Mouse (Mus musculus): ENCODE measurements around the gene Mapt. TPM values are rescaled to one million over a fixed set of nuclear protein-coding genes. Genes with fewer than 3 reads are reported as not detected.

Gene Mapt
- polyA plus RNA-seq, 2 experiments: 1.8 to 2.6 TPM

DNA sequence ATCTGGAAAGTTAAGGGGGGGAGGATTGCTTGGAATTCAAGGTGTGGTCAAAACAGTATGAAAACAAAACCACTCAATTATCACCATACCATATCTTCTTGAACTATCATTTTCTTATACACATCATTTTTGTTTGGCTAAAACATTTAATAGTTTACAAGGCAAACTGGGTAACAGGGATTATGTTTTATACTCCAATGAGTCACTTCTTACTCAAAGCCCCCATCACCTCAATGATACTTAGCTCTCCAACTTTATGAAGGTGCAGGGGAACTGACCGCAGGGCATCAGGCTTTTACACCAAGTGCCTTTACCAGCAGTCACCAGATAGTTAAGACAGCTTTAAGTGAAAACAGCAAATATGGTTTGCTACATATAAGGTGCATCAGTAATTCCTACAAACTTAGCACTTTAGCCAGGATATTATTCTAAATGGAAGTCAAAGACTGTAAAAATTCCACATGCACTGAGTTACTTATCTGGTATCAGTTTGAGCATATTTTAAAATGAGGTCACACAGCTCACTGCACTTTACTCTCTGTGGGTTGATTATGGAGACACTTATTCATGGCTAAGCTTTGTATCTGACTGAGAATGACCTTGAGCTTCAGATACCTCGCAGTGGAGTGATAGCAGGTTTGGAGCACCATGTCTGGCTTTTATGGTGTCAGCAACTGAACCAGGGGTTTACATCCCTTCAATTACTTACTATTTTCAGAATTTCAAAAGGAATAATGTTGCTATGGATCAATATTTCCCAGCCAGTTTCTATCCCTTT lies 132.8 kb downstream of the Mapt start:
- Histone ChIP-seq H3K4me3 (replicated peaks; ENCODE audit: low read length) (no peak overlapping the region), H3K9me3 (ENCODE audit: control insufficient read depth, low read length) (no peaks in the 10 kb centered on the region), H3K27me3 (ENCODE audit: control insufficient read depth, insufficient read depth, low read length) (no peaks in the 10 kb centered on the region), H3K4me1 (ENCODE audit: control insufficient read depth, insufficient read depth, low read length) (no peaks in the 10 kb centered on the region), H3K9ac (ENCODE audit: low read depth, low read length, severe bottlenecking) (no peak overlapping the region), H3K27ac (replicated peaks; ENCODE audit: low read depth, low read length) (no peak overlapping the region), H3K4me2 (replicated peaks; ENCODE audit: low read depth, low read length, severe bottlenecking) (no peak overlapping the region), H3K36me3 (ENCODE audit: control insufficient read depth, insufficient read depth, low read length) (peaks cover 36% of the 10 kb centered on the region)
- no peak for TF ChIP-seq POLR2A (IDR thresholded peaks at IDR 0.05; ENCODE audit: borderline replicate concordance, extremely low read depth, insufficient read depth, insufficient read length)
- no peak for DNase-seq (ENCODE audit: low spot score)
- WGBS: 92% methylated on average over 2 of the region's 2 CpGs
- no peak for ATAC-seq (ENCODE audit: low FRiP score, low read depth)

DNA sequence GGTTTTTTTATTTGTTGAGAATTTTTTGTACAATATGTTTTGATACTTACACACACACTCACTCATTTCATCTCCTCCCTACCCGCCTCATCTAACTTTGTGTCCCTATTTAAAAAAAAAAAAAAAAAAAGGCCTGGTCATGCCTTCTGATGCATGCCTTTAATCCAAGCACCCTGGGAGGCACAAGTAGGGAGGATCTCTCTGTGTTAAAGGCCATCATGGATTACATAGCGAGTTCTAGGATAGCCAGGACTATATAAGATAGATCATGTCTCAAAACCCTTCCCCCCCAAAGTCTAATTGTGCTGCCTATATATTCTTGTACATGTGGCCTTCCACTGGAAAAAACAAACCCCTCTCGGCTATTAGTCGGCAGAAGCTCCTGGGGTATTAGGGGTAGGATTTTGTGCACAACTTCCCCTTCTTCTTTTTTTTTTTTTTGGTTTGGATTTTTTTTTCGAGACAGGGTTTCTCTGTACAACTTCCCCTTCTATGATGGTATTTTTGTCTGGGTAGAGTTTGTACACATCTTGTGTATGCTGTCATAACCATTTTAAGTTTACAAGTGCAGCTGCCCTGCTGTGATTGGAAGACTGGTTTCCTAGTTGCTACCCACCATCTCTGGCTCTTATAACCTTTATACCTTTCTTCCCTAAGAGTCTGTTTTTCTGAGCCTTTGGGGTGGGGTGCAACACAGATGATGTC lies 136.4 kb downstream of the Mapt start:
- H3K4me2 ChIP-seq (replicated peaks; ENCODE audit: low read depth, low read length, severe bottlenecking): no peak overlapping the region
- H3K36me3 ChIP-seq (ENCODE audit: control insufficient read depth, insufficient read depth, low read length): peaks cover 39% of the 10 kb centered on the region
- TF ChIP-seq POLR2A (IDR thresholded peaks at IDR 0.05; ENCODE audit: borderline replicate concordance, extremely low read depth, insufficient read depth, insufficient read length): no peak
- DNase-seq (ENCODE audit: low spot score): no peak
- H3K4me1 ChIP-seq (ENCODE audit: control insufficient read depth, insufficient read depth, low read length): no peaks in the 10 kb centered on the region
- no peak overlapping the region for H3K4me3 ChIP-seq (replicated peaks; ENCODE audit: low read length)
- ATAC-seq (ENCODE audit: low FRiP score, low read depth): no peak
- no peaks in the 10 kb centered on the region for H3K27me3 ChIP-seq (ENCODE audit: control insufficient read depth, insufficient read depth, low read length)
- WGBS: 91% methylated on average over 5 of the region's 5 CpGs
- H3K9ac ChIP-seq (ENCODE audit: low read depth, low read length, severe bottlenecking): no peak overlapping the region
- H3K9me3 ChIP-seq (ENCODE audit: control insufficient read depth, low read length): no peaks in the 10 kb centered on the region
- no peak overlapping the region for H3K27ac ChIP-seq (replicated peaks; ENCODE audit: low read depth, low read length)

DNA sequence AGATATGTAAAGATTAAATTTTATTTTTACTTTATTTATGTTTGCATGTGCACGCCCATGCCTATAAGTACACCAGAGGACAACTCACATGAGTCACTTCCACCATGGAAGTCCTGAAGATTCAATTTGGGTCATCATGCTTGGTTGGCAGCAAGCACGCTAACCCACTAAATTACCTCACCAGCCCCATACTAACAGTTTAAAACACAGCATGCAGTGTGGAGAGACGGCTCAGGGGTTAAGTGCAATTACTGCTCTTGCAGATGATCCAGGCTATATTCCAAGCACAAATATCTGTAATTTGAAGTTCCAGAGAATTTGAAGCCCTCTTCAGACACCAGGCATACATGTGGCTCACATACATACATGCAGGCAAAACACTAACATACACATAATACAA lies 145.1 kb downstream of the Mapt start:
- peaks cover 26% of the 10 kb centered on the region for H3K36me3 ChIP-seq (ENCODE audit: control insufficient read depth, insufficient read depth, low read length)
- WGBS: 92% methylated on average over 3 of the region's 3 CpGs
- H3K27me3 ChIP-seq (ENCODE audit: control insufficient read depth, insufficient read depth, low read length): no peaks in the 10 kb centered on the region
- H3K9me3 ChIP-seq (ENCODE audit: control insufficient read depth, low read length): no peaks in the 10 kb centered on the region
- no peaks in the 10 kb centered on the region for H3K4me1 ChIP-seq (ENCODE audit: control insufficient read depth, insufficient read depth, low read length)
- ATAC-seq (ENCODE audit: low FRiP score, low read depth) (no peak), DNase-seq (ENCODE audit: low spot score) (no peak)
- no peak overlapping the region for H3K27ac ChIP-seq (replicated peaks; ENCODE audit: low read depth, low read length)
- no peak overlapping the region for H3K4me2 ChIP-seq (replicated peaks; ENCODE audit: low read depth, low read length, severe bottlenecking)
- no peak overlapping the region for H3K9ac ChIP-seq (ENCODE audit: low read depth, low read length, severe bottlenecking)
- no peak for TF ChIP-seq POLR2A (IDR thresholded peaks at IDR 0.05; ENCODE audit: borderline replicate concordance, extremely low read depth, insufficient read depth, insufficient read length)
- H3K4me3 ChIP-seq (replicated peaks; ENCODE audit: low read length): no peak overlapping the region

DNA sequence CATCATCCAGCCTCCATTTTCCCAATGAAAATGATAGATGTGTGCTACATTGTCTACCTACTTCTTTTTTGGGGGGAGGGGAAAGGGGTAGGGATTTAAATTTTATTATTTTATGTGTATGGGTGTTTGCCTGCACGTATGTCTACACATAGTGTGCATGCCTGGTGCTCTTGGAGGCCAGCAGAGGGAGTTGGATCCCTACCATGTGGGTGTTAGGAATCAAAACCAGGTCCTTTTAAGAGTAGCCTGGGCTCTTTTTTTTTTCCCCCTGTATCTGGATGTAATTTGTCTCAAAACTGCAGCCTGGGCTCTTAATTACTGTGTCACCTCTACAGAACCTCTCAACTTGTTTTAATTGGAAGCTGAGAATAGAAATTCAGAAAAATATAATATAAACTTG lies 148.4 kb downstream of the Mapt start:
- 55% methylated on average over 1 of the region's 1 CpGs for WGBS
- no peak for TF ChIP-seq POLR2A (IDR thresholded peaks at IDR 0.05; ENCODE audit: borderline replicate concordance, extremely low read depth, insufficient read depth, insufficient read length)
- H3K9ac ChIP-seq (ENCODE audit: low read depth, low read length, severe bottlenecking): no peak overlapping the region
- no peak overlapping the region for H3K4me3 ChIP-seq (replicated peaks; ENCODE audit: low read length)
- no peak for ATAC-seq (ENCODE audit: low FRiP score, low read depth)
- no peak overlapping the region for H3K27ac ChIP-seq (replicated peaks; ENCODE audit: low read depth, low read length)
- no peak for DNase-seq (ENCODE audit: low spot score)
- no peaks in the 10 kb centered on the region for H3K27me3 ChIP-seq (ENCODE audit: control insufficient read depth, insufficient read depth, low read length)
- H3K9me3 ChIP-seq (ENCODE audit: control insufficient read depth, low read length): no peaks in the 10 kb centered on the region
- peaks cover 15% of the 10 kb centered on the region for H3K36me3 ChIP-seq (ENCODE audit: control insufficient read depth, insufficient read depth, low read length)
- no peak overlapping the region for H3K4me2 ChIP-seq (replicated peaks; ENCODE audit: low read depth, low read length, severe bottlenecking)
- H3K4me1 ChIP-seq (ENCODE audit: control insufficient read depth, insufficient read depth, low read length): no peaks in the 10 kb centered on the region

Small RNA genes within 50 kb of the gene (microRNA-seq; reads per million reads assigned to microRNA genes)
- not detected for gene Gm47310

Other genes starting within 250 kb of the Mapt start
- 0.04 and 0.09 TPM in 2 replicates for gene Crhr1, start 98.5 kb upstream of the Mapt start, polyA plus RNA-seq (2012; rRNA removed)
- not detected in 2 replicates for gene Crhr1, start 98.5 kb upstream of the Mapt start, polyA plus RNA-seq (2014; fragmentation: Nextera tagmentation; extraction: Ambion mirVana)
- gene Sppl2c, start 45.1 kb upstream of the Mapt start, polyA plus RNA-seq (2012; rRNA removed): not detected in 2 replicates
- gene Sppl2c, start 45.1 kb upstream of the Mapt start, polyA plus RNA-seq (2014; fragmentation: Nextera tagmentation; extraction: Ambion mirVana): not detected in 2 replicates
- gene Kansl1, start 237.5 kb downstream of the Mapt start, polyA plus RNA-seq (2012; rRNA removed): 91.7 and 123 TPM in 2 replicates
- gene Kansl1, start 237.5 kb downstream of the Mapt start, polyA plus RNA-seq (2014; fragmentation: Nextera tagmentation; extraction: Ambion mirVana): 27.0 and 33.2 TPM in 2 replicates

Measured in limb, embryonic 14.5 days (tissue).